Mouse (Mus musculus) bone marrow, adult 2 months (tissue): ENCODE results near the gene Nfe2l1.
A peak's percentile ranks its signal among the peaks of the same experiment; 100 is the strongest.

ENCODE experiments used
- CTCF ChIP-seq: fragments of 200-500 bp; IDR thresholded peaks from 2 replicates; pipeline ENCODE4 v1.5.1; 2011; ENCODE audit warnings: low read length, control low read depth; ENCODE audit not compliant: control insufficient read depth, insufficient read depth
- POLR2A ChIP-seq: fragments of 200-500 bp; IDR thresholded peaks from 2 replicates; pipeline ENCODE4 v1.6.1; 2011; ENCODE audit warnings: low read depth, mild to moderate bottlenecking, control low read depth, low read length, borderline replicate concordance; ENCODE audit not compliant: control insufficient read depth

DNA sequence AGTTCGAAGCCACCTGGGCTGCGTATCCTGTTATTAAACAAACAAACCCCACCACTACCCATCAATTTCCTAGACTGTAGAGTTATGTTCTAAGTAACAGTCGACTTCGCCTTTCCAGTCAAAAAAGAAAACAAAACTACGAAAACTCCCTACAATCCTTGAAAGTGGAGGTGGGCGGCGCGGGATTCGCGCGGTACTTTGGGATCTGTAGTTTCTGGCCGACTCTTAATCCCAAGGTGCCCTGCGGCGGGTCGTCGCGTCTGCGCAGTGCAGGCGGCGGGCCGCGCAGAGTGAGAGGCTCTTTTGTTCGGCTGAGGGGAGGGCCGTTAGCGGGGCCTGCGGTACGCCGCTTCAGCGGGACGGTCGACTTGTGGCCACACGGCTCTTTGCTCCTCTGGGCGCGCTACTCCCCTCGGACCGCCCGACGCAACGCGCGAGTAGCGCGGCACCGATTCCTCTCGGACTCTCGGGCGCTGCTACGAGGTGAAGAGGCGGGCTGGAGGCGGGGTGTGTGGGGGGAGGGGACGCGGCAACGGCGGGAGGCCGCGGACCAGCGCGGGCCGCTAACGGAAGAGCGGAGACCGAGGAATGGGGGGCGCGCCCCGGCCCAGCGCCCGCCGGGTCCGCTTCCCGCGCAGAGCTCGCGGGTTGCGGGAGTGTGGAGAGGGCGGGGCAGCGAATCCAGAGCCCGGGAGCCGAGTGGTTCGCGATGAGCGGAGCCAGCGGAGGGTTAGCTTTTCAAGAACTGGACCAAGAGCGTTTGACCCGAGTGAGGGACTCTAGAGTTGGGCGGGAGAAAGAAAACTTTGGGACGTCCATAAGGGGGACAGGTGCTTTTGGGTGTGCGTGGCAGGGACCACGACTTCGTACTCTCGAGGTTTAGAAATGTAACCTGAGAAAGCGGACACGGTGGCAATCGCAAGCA lies 40.6 kb downstream of the Nfe2l1 start, which contains the start of gene Cbx1:
- peak; percentile 79; the same call in 1 of the 2 replicates for TF ChIP-seq POLR2A
- no peak for TF ChIP-seq CTCF
